Mouse (Mus musculus) thymus, postnatal 0 days (tissue): ENCODE results near the gene Prl7c1. TPM values are rescaled to one million over a fixed set of nuclear protein-coding genes. Genes with fewer than 3 reads are reported as not detected.
"Not testable (repeated sequence)": the region's sequence is repeated elsewhere in the genome, so short reads cannot be mapped to it uniquely, and the experiment has no call there.

Experiments
- DNase-seq: peaks from one replicate; pipeline ENCODE4 v3.0.0-alpha.2; 2015; ENCODE audit warnings: low spot score
- polyA plus RNA-seq: library from polyadenylated mRNA; unstranded; fragments of >200 nt; fragmentation: Nextera tagmentation; extraction: Ambion mirVana; gene quantifications from 2 replicates; pipeline ENCODE4 v1.2.1, GENCODE M21; 2015

Gene Prl7c1
- polyA plus RNA-seq, result not detected in 2 replicates

DNA sequence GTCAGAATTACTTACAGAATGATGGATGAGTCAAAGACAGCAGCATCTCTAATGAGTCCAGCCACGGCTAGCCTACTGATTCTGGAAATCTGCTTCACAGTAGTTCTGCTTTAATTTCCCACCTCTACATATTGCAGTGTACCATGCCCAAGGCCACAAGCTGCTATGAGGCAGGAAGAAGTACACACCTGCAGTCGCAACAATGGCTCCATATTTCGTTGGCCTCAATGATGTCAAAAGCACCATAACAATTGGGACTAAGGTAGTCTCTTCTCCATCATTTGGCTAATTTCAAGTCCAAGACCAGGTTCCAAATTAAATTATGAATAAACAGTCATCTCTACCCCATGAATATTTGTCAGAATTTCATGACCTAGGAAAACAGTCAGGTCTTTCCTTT, at the start of gene Prl7c1:
Prl7c1 (minus strand) TSS at position 101 of the 400 bp plus-strand sequence.
- DNase-seq, result not testable (repeated sequence)

DNA sequence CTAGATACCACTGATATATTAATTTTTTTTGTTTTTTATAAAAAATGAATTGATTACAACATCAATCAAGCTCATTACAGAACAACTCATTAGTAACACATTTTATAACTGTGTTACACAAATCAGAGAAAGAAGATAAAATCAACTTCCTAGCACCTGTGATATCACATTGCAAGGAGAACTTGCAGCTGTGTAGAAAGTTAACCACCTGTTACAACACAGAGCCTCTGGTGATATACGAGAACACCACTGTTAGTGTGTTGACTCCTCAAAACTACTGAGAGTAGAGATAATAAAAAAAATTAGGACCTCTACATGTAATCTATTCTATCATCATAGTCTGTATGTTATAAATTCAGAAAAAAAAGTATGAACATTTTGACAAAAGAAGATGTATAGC, 22.2 kb upstream of the Prl7c1 start:
- no peak for DNase-seq

DNA sequence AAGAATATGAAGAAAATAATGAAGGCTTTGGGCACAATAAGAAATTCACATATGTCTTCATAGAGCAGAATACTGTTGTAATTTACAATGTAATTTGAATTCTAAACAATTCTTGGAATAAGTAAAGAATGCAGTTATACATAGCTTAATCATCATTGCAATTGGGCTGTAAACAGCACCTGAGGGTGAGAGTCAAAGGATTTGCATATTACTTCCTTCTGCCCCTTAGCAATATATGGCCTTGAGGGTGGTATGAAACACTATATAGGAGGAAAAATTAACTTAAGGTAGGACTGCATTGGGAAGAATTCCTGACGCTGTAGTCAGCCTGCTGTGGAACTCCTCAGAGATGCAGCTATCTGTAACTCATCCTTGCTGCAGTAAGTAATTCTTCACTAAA, 20.8 kb upstream of the Prl7c1 start, which contains the start of gene Prl2a1:
Prl2a1 (plus strand) TSS at position 301 of the 400 bp plus-strand sequence.
- DNase-seq, result no peak

DNA sequence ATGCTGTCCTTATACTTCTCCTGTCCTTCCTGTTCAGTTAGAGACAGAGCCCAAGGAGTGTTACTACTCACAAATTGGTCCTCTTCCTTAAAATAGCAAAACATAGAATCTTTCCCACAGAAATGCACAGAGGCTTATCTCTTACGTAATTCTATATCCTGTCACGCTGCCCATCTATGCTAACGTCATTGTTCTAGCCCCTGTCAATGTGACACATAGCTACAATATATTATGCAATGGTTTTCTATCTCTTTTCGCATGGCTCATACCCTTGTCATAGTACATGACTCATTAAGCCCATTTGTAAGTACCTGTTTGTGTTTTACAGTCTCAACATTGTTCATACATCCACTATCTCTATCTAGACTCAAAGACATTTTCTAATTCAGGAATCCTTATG, 18.7 kb upstream of the Prl7c1 start:
- no peak for DNase-seq

DNA sequence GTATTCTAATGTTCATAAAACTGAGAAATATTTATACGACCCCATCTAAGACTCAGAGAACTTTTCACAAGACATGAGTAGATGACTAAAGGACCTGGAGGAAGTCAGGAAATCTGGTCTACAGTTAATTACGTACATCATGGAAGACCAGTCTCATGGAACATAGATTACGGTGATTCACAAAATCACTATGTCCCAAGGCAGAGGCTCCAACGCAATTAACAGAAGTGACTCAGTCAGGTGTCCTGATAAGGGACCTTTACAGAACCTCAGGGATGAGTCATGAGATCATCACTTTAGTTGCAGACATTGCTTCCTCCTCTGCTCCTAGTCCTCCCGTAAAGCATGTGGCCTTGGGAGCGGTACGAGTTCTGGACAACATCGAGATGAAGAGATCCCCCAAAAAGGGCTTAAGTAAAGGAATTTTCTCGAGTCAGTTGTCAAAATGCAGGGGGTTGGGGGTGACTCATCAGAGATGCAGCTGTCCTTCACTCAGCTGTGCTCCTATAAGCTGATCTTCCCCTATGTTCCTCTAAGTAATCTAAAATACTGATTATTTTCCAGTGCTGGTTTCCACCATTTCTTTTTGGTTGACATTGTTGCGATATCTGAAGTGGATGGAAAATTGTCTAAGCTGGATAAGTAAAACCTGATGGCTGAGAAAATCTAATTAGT, 46.0 kb downstream of the Prl7c1 start:
- no peak for DNase-seq

DNA sequence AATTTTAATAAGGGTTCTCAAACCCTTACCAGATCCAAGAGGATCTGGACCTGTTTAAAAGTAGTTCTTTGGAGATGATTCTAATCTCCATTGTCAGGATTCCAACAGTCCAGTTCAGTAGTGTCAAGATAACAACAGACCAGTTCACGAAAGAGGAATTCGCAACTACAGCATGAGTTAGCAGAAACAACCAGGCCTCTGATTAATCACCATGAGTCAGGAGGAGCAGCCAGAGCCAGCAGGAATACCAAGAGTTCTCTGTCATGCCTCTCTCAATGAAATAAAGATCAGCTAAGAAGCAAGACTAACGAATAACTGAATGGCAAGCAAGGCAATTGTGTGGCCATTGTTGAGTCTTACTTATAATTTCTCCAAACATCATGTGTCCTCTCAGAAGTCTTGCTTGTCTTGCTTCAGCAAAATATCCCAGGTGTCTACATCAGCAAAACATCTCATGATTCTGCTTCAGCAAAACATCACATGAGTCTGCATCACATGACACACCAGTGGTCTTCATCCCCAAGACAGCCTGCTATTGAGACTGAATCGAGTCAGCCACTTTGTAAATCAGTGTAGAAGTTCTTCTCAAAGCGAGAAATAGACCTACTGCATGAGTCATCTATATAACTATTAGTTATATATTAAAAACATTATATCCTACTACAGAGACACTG, 50.2 kb downstream of the Prl7c1 start:
- DNase-seq, result not testable (repeated sequence)

DNA sequence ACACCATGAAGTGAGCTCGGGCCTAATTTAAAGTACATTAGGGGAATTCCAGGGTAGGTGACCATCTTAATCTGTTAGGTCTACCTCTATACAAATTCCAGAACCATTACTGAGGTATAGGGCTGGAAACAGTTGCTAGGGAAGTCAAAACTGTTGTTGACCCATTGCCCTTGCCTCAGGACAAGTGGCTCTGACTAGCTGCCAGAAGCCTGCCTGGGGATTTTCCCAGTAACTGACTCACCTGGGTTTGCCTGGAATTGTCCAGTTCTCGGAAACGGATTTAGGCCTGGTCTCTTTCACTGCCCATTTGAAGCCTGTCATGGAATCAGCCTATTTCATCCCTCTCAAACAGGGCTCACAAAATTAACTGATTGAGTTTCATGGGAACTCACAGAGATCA, 55.5 kb downstream of the Prl7c1 start:
- DNase-seq, result not testable (repeated sequence)

Other genes with a start within 250 kb of the Prl7c1 start
- gene Prl8a9, start 216.2 kb downstream of the Prl7c1 start, polyA plus RNA-seq, result not detected in 2 replicates
- gene Prl8a1, start 198.6 kb downstream of the Prl7c1 start, polyA plus RNA-seq, result not detected in 2 replicates
- gene Prl7b1, start 170.2 kb downstream of the Prl7c1 start, polyA plus RNA-seq, result not detected in 2 replicates
- not detected in 2 replicates for gene Prl7a1, start 138.3 kb downstream of the Prl7c1 start, polyA plus RNA-seq
- gene Prl7a2, start 112.8 kb downstream of the Prl7c1 start, polyA plus RNA-seq, result not detected in 2 replicates
- gene Prl7d1, start 64.1 kb downstream of the Prl7c1 start, polyA plus RNA-seq, result not detected in 2 replicates
- gene Prl2a1, start 20.9 kb upstream of the Prl7c1 start, polyA plus RNA-seq, result 0.36 and 0.44 TPM in 2 replicates
- not detected in 2 replicates for gene Prl2c1, start 68.5 kb upstream of the Prl7c1 start, polyA plus RNA-seq
- gene Prl4a1, start 235.4 kb upstream of the Prl7c1 start, polyA plus RNA-seq, result not detected in 2 replicates